Mouse (Mus musculus): ENCODE results near the gene Tmem220. TPM values are rescaled to one million over a fixed set of nuclear protein-coding genes. Genes with fewer than 3 reads are reported as not detected.
A peak's percentile ranks its signal among the peaks of the same experiment; 100 is the strongest.

The Tmem220 gene
- 1.1 and 2.0 TPM in 2 replicates for polyA plus RNA-seq (2016; fragmentation: Nextera tagmentation; extraction: Ambion mirVana)

- Histone ChIP-seq H3K36me3 (no peaks in the 10 kb centered on the region), H3K4me1 (peaks cover 15% of the 10 kb centered on the region), H3K9me3 (replicated peaks) (no peaks in the 10 kb centered on the region), H3K27ac (peak within 1 kb of the TSS; percentile 88), H3K27me3 (ENCODE audit: low read depth, poor library complexity, severe bottlenecking) (peaks cover 14% of the 10 kb centered on the region), H3K4me3 (peak within 1 kb of the TSS; percentile 56)
- WGBS = 2% methylated on average over 35 of the region's 35 CpGs
- DNase-seq (ENCODE audit: low spot score) = peak; percentile 95
Observed at GRCm38 (mm10) chr11:67024867-67025477, at the start of gene Tmem220. Gene Tmem220, plus strand, starts transcription at chr11:67025154.

- Histone ChIP-seq H3K4me3 (no peak overlapping the region), H3K4me1 (no peaks in the 10 kb centered on the region), H3K36me3 (no peaks in the 10 kb centered on the region), H3K27me3 (ENCODE audit: low read depth, poor library complexity, severe bottlenecking) (no peaks in the 10 kb centered on the region), H3K27ac (no peak overlapping the region), H3K9me3 (replicated peaks) (no peaks in the 10 kb centered on the region)
- DNase-seq (ENCODE audit: low spot score) = no peak
- 91% methylated on average over 7 of the region's 7 CpGs for WGBS
Observed at GRCm38 (mm10) chr11:66975606-66976330, 49.2 kb upstream of the Tmem220 start.

GRCm38 (mm10) chr11:66981336-66982115, 43.4 kb upstream of the Tmem220 start:
- no peak for DNase-seq (ENCODE audit: low spot score)
- Histone ChIP-seq H3K27ac (no peak overlapping the region), H3K9me3 (replicated peaks) (no peaks in the 10 kb centered on the region)

GRCm38 (mm10) chr11:66982794-66983193, 42.2 kb upstream of the Tmem220 start:
- Histone ChIP-seq H3K27ac (no peak overlapping the region), H3K4me1 (peaks cover 24% of the 10 kb centered on the region), H3K9me3 (replicated peaks) (no peaks in the 10 kb centered on the region), H3K36me3 (no peaks in the 10 kb centered on the region), H3K27me3 (ENCODE audit: low read depth, poor library complexity, severe bottlenecking) (no peaks in the 10 kb centered on the region), H3K4me3 (no peak overlapping the region)
- peak; percentile 52 for DNase-seq (ENCODE audit: low spot score)
- 47% methylated on average over 6 of the region's 6 CpGs for WGBS

More at GRCm38 (mm10) chr11:66981336-66982115, 43.4 kb upstream of the Tmem220 start:
- H3K36me3 ChIP-seq = no peaks in the 10 kb centered on the region
- no peak overlapping the region for H3K4me3 ChIP-seq
- WGBS = 83% methylated on average over 15 of the region's 15 CpGs
- peaks cover 24% of the 10 kb centered on the region for H3K4me1 ChIP-seq
- H3K27me3 ChIP-seq (ENCODE audit: low read depth, poor library complexity, severe bottlenecking) = no peaks in the 10 kb centered on the region

GRCm38 (mm10) chr11:66983422-66984164, 41.4 kb upstream of the Tmem220 start:
- Histone ChIP-seq H3K27ac (peak overlapping the region; percentile 74), H3K36me3 (no peaks in the 10 kb centered on the region), H3K4me1 (peaks cover 24% of the 10 kb centered on the region), H3K9me3 (replicated peaks) (no peaks in the 10 kb centered on the region), H3K4me3 (no peak overlapping the region), H3K27me3 (ENCODE audit: low read depth, poor library complexity, severe bottlenecking) (no peaks in the 10 kb centered on the region)
- WGBS = 42% methylated on average over 11 of the region's 11 CpGs
- DNase-seq (ENCODE audit: low spot score) = peak; percentile 34

- Histone ChIP-seq H3K4me3 (peak overlapping the region; percentile 57), H3K9me3 (replicated peaks) (no peaks in the 10 kb centered on the region), H3K27ac (peak overlapping the region; percentile 74), H3K36me3 (no peaks in the 10 kb centered on the region), H3K27me3 (ENCODE audit: low read depth, poor library complexity, severe bottlenecking) (no peaks in the 10 kb centered on the region), H3K4me1 (peaks cover 24% of the 10 kb centered on the region)
- 4% methylated on average over 28 of the region's 28 CpGs for WGBS
- DNase-seq (ENCODE audit: low spot score) = peak; percentile 85
Observed at GRCm38 (mm10) chr11:66984165-66985135, 40.5 kb upstream of the Tmem220 start.

GRCm38 (mm10) chr11:66985136-66985702, 39.7 kb upstream of the Tmem220 start:
- peak overlapping the region; percentile 57 for H3K4me3 ChIP-seq
- peaks cover 24% of the 10 kb centered on the region for H3K4me1 ChIP-seq
- no peaks in the 10 kb centered on the region for H3K36me3 ChIP-seq
- peak overlapping the region; percentile 74; the same call in 1 of the 2 replicates for H3K27ac ChIP-seq
- no peak for DNase-seq (ENCODE audit: low spot score)
- WGBS = 44% methylated on average over 11 of the region's 11 CpGs
- no peaks in the 10 kb centered on the region for H3K27me3 ChIP-seq (ENCODE audit: low read depth, poor library complexity, severe bottlenecking)
- H3K9me3 ChIP-seq (replicated peaks) = no peaks in the 10 kb centered on the region

- H3K27ac ChIP-seq = no peak overlapping the region
- WGBS = 78% methylated on average over 2 of the region's 2 CpGs
- H3K9me3 ChIP-seq (replicated peaks) = no peaks in the 10 kb centered on the region
- H3K36me3 ChIP-seq = no peaks in the 10 kb centered on the region
- no peaks in the 10 kb centered on the region for H3K4me1 ChIP-seq
- H3K27me3 ChIP-seq (ENCODE audit: low read depth, poor library complexity, severe bottlenecking) = no peaks in the 10 kb centered on the region
- DNase-seq (ENCODE audit: low spot score) = no peak
- H3K4me3 ChIP-seq = no peak overlapping the region
Observed at GRCm38 (mm10) chr11:66992150-66992549, 32.8 kb upstream of the Tmem220 start.

GRCm38 (mm10) chr11:66993674-66994073, 31.3 kb upstream of the Tmem220 start:
- no peaks in the 10 kb centered on the region for H3K9me3 ChIP-seq (replicated peaks)
- H3K27me3 ChIP-seq (ENCODE audit: low read depth, poor library complexity, severe bottlenecking) = no peaks in the 10 kb centered on the region
- WGBS = 30% methylated on average over 1 of the region's 1 CpGs
- H3K4me3 ChIP-seq = no peak overlapping the region
- H3K4me1 ChIP-seq = no peaks in the 10 kb centered on the region
- DNase-seq (ENCODE audit: low spot score) = no peak
- H3K27ac ChIP-seq = no peak overlapping the region
- H3K36me3 ChIP-seq = no peaks in the 10 kb centered on the region

- Histone ChIP-seq H3K4me1 (no peaks in the 10 kb centered on the region), H3K27me3 (ENCODE audit: low read depth, poor library complexity, severe bottlenecking) (no peaks in the 10 kb centered on the region), H3K27ac (no peak overlapping the region), H3K4me3 (no peak overlapping the region), H3K36me3 (no peaks in the 10 kb centered on the region), H3K9me3 (replicated peaks) (no peaks in the 10 kb centered on the region)
- 81% methylated on average over 4 of the region's 4 CpGs for WGBS
- DNase-seq (ENCODE audit: low spot score) = no peak
Observed at GRCm38 (mm10) chr11:66996446-66996845, 28.5 kb upstream of the Tmem220 start.

Data from limb, embryonic 10.5 days (tissue).